Mouse (Mus musculus): Measurements from ENCODE around the gene Slc16a12. TPM values are rescaled to one million over a fixed set of nuclear protein-coding genes. Genes with fewer than 3 reads are reported as not detected.

Slc16a12 gene
- 2.1 and 2.3 TPM in 2 replicates for polyA plus RNA-seq (2015; fragmentation: Nextera tagmentation; extraction: Ambion mirVana)

DNA sequence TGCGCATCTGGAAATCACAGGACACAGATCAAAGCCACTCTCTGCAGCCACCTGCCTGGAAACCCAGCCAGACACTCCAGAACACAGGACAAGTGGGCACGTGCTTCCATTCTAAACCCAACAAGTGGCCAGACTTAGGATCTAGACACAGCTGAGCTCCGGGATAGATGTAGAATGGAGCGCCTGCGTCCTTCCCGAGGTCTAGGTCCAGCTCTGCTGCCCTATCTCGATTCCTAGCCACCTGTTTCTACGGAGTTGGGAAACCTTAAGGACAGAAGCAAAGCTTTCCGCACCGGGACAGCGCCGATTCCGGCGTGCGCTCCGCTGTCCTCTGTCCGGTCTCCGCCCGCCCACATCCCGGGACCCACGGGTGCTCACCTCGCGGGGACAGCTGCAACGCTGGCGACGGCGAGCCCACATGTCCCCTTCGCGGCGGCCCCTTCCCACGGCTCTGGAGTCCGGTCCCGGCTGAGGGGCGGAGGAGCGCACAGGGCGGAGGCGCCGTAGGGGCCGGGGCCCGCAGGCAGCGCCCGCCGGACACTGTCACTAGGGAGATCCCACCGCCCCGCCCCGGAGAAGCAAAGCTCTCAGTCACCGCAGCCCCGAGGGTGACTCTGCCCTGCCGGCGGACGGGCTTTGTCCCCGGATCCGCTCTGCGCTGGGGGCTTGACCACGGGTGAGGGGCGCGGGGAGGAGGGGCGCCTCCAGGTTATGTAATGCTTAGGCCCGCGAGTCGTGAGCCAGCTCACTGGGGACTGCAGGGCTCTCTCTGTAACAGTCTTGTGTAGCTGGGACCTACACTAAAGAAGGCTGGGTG, at the start of gene Slc16a12:
Gene Slc16a12, minus strand, starts transcription at position 602 of the 817 bp plus-strand sequence.
- Histone ChIP-seq H3K36me3 (no peaks in the 10 kb centered on the region), H3K4me1 (replicated peaks) (peaks cover 10% of the 10 kb centered on the region), H3K9ac (replicated peaks) (peak within 1 kb of the TSS; percentile 70), H3K4me3 (replicated peaks) (peak within 1 kb of the TSS; percentile 57), H3K9me3 (no peaks in the 10 kb centered on the region), H3K27ac (no peak within 1 kb of the TSS), H3K27me3 (peaks cover 32% of the 10 kb centered on the region), H3K4me2 (replicated peaks) (peak within 1 kb of the TSS; percentile 95)
- WGBS: under 1% methylated on average over 61 of the region's 61 CpGs
- ATAC-seq: peak; percentile 92

DNA sequence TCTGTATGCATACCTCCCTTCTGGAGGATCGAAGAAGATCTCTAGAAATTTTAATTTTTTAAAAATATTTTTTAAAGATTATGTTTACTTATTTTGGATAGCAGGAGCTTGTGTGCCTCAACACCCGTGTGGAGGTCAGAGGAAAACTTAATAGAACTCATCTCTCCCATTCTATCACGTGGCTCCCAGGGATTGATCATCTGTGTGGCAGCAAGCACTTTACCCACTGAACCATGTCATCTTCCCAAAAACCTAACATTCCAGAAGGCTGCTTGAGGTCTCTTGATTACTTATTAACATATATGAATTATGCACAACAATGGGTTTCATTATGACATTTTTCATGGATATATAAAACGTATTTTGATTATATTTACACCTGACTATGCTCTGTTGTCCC, 49.3 kb upstream of the Slc16a12 start:
- Histone ChIP-seq H3K9ac (replicated peaks) (no peak overlapping the region), H3K27me3 (no peaks in the 10 kb centered on the region), H3K27ac (no peak overlapping the region), H3K4me1 (replicated peaks) (peaks cover 8% of the 10 kb centered on the region; the same call in 1 of the 2 replicates), H3K4me2 (replicated peaks) (no peak overlapping the region), H3K9me3 (no peaks in the 10 kb centered on the region), H3K4me3 (replicated peaks) (no peak overlapping the region), H3K36me3 (no peaks in the 10 kb centered on the region)
- ATAC-seq: no peak
- 81% methylated on average over 4 of the region's 4 CpGs for WGBS

- ATAC-seq: no peak
- Histone ChIP-seq H3K4me3 (replicated peaks) (no peak overlapping the region), H3K4me1 (replicated peaks) (no peaks in the 10 kb centered on the region), H3K4me2 (replicated peaks) (no peak overlapping the region), H3K27me3 (no peaks in the 10 kb centered on the region), H3K9ac (replicated peaks) (no peak overlapping the region), H3K9me3 (no peaks in the 10 kb centered on the region), H3K27ac (no peak overlapping the region), H3K36me3 (no peaks in the 10 kb centered on the region)
- WGBS: 91% methylated on average over 2 of the region's 2 CpGs
Observed at GRCm38 (mm10) chr19:34782491-34782890, 35.4 kb upstream of the Slc16a12 start.

DNA sequence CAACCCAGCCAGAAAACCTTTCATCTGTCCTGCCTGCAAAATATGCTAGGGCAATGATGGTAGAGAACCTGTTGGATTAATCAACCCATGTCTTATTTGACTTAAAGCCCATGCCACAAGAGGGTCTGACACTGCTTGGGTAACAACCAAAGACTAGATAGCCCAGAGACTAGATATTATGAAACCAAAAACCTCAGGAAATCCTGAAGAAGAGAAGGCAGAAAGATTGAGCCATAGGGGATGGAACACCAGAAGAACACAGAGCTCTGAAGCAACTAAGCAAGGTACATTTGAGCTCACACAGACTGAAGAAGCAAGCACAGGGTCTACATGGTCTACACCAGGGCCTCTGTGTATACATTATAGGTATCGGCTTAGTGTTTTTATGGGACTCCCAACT, 31.9 kb upstream of the Slc16a12 start:
- Histone ChIP-seq H3K27me3 (no peaks in the 10 kb centered on the region), H3K9ac (replicated peaks) (no peak overlapping the region), H3K4me3 (replicated peaks) (no peak overlapping the region), H3K36me3 (no peaks in the 10 kb centered on the region), H3K4me2 (replicated peaks) (no peak overlapping the region), H3K27ac (no peak overlapping the region), H3K4me1 (replicated peaks) (no peaks in the 10 kb centered on the region), H3K9me3 (no peaks in the 10 kb centered on the region)
- 94% methylated on average over 1 of the region's 1 CpGs for WGBS
- no peak for ATAC-seq

DNA sequence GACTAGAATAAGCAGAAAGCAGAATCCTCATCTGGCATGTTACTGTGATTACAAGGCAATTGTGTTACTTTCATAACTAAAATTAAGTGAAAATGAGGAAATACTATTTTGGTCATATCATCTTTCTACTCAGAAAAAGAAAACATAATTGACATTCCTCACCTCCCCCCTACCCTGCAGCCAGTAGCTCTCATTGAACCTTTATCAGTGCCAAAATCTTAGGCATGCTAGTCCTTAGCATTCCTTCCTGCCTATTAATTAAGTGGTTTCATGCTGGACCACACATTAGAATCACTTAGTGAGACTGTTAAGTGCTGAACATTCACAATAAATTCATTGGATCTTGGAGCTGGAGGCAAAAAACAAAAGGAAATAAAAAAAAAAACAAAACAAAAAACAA, 31.0 kb upstream of the Slc16a12 start:
- Histone ChIP-seq H3K27me3 (no peaks in the 10 kb centered on the region), H3K4me1 (replicated peaks) (no peaks in the 10 kb centered on the region), H3K27ac (no peak overlapping the region), H3K9me3 (no peaks in the 10 kb centered on the region), H3K4me2 (replicated peaks) (no peak overlapping the region), H3K36me3 (no peaks in the 10 kb centered on the region), H3K9ac (replicated peaks) (no peak overlapping the region), H3K4me3 (replicated peaks) (no peak overlapping the region)
- no peak for ATAC-seq

GRCm38 (mm10) chr19:34772775-34773174, 25.7 kb upstream of the Slc16a12 start:
- H3K27me3 ChIP-seq: no peaks in the 10 kb centered on the region
- no peak overlapping the region for H3K4me3 ChIP-seq (replicated peaks)
- 27% methylated on average over 6 of the region's 6 CpGs for WGBS
- no peak overlapping the region for H3K9ac ChIP-seq (replicated peaks)
- no peak for ATAC-seq
- H3K27ac ChIP-seq: no peak overlapping the region
- H3K36me3 ChIP-seq: no peaks in the 10 kb centered on the region
- no peaks in the 10 kb centered on the region for H3K4me1 ChIP-seq (replicated peaks)
- no peak overlapping the region for H3K4me2 ChIP-seq (replicated peaks)
- no peaks in the 10 kb centered on the region for H3K9me3 ChIP-seq

- no peak for ATAC-seq
- Histone ChIP-seq H3K4me3 (replicated peaks) (no peak overlapping the region), H3K36me3 (no peaks in the 10 kb centered on the region), H3K4me1 (replicated peaks) (no peaks in the 10 kb centered on the region), H3K27ac (no peak overlapping the region), H3K9me3 (no peaks in the 10 kb centered on the region), H3K4me2 (replicated peaks) (no peak overlapping the region), H3K9ac (replicated peaks) (no peak overlapping the region), H3K27me3 (no peaks in the 10 kb centered on the region)
- 91% methylated on average over 6 of the region's 6 CpGs for WGBS
Observed at GRCm38 (mm10) chr19:34770764-34771163, 23.7 kb upstream of the Slc16a12 start.

DNA sequence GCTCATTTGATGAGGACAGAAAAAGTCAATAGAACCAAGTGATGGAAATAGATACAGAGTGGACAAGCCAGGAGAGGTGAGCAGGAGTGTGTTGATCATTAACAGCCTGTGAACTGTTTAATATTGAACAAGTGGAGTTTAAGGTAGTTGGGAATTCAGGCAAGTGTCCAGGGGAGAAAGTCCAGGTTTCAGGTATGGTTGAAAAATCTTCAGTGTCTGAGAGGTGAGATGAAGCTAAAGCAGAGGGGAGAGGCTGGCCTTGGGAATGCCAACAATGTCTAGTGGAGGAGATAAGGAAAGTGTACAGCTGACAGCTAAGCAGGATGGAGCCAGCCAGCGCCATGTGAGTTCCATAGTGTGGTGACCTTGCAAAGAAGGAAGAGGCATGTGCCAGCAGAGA, 11.7 kb upstream of the Slc16a12 start:
- no peaks in the 10 kb centered on the region for H3K36me3 ChIP-seq
- no peak for ATAC-seq

DNA sequence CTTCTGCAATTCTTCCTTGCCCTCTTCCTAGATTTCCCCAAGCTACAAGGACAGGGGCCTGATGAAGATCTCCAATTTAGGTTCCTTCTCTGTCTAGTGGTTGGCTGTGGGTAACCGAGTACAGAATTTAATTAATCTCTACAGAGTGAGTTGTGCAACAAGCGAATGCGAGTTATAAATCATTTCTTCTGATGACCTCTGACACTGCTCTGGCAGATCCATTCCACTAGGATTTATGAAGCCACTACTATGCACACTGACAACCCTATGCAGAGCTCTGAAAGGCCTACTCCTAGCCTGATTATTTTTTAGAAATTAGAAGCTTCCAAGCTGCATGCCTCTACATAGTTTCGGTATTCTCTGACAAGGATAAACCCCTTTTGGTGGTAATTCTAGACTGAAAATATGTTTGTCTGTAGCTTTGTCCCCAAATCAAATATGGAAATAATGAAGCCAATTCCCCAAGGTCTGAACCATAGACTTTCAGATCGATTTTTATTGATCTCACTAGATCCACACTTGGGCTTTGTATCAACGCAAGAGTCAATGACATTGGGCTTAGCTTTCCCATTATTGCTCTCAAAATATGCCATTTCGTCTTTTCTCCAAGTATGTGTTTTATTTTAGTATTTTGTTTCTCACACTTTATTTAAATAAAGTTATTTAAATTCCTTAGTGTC, 9.6 kb upstream of the Slc16a12 start:
- Histone ChIP-seq H3K9me3 (no peaks in the 10 kb centered on the region), H3K27ac (no peak overlapping the region), H3K4me2 (replicated peaks) (no peak overlapping the region), H3K27me3 (no peaks in the 10 kb centered on the region), H3K9ac (replicated peaks) (no peak overlapping the region), H3K36me3 (no peaks in the 10 kb centered on the region), H3K4me3 (replicated peaks) (no peak overlapping the region), H3K4me1 (replicated peaks) (no peaks in the 10 kb centered on the region)
- WGBS: 89% methylated on average over 7 of the region's 7 CpGs
- ATAC-seq: no peak

More for the DNA sequence above, 11.7 kb upstream of the Slc16a12 start:
- no peak overlapping the region for H3K4me3 ChIP-seq (replicated peaks)
- no peaks in the 10 kb centered on the region for H3K27me3 ChIP-seq
- H3K9me3 ChIP-seq: no peaks in the 10 kb centered on the region
- no peak overlapping the region for H3K9ac ChIP-seq (replicated peaks)
- no peak overlapping the region for H3K4me2 ChIP-seq (replicated peaks)
- 88% methylated on average over 1 of the region's 1 CpGs for WGBS
- no peak overlapping the region for H3K27ac ChIP-seq
- H3K4me1 ChIP-seq (replicated peaks): no peaks in the 10 kb centered on the region

GRCm38 (mm10) chr19:34755680-34756079, 8.6 kb upstream of the Slc16a12 start:
- WGBS: 97% methylated on average over 1 of the region's 1 CpGs

DNA sequence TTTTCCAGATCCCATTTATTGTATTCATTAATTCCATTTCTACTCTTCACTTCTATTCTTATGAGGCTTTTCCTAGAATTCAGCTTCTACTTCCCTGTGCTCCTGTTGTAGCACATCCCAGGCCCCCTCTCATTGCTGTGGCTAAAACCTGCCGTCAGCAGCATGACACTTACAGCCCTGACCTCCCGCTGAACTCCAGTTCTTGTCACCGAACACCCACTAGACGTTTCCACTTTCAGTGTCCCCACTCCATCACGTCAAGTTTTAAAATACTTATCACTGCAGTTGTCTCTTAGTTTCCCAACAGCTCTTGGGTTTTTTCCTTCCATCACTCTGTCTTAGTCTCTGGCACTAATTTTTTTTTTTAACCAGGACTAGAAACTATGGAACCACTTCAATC, 6.2 kb upstream of the Slc16a12 start:
- ATAC-seq: no peak
- Histone ChIP-seq H3K4me3 (replicated peaks) (no peak overlapping the region), H3K4me1 (replicated peaks) (no peaks in the 10 kb centered on the region), H3K27me3 (no peaks in the 10 kb centered on the region), H3K9ac (replicated peaks) (no peak overlapping the region), H3K4me2 (replicated peaks) (no peak overlapping the region), H3K36me3 (no peaks in the 10 kb centered on the region), H3K27ac (no peak overlapping the region), H3K9me3 (no peaks in the 10 kb centered on the region)
- 87% methylated on average over 5 of the region's 5 CpGs for WGBS

More at GRCm38 (mm10) chr19:34755680-34756079, 8.6 kb upstream of the Slc16a12 start:
- no peaks in the 10 kb centered on the region for H3K9me3 ChIP-seq
- no peak for ATAC-seq
- no peaks in the 10 kb centered on the region for H3K4me1 ChIP-seq (replicated peaks)
- H3K4me2 ChIP-seq (replicated peaks): no peak overlapping the region
- H3K27ac ChIP-seq: no peak overlapping the region
- no peaks in the 10 kb centered on the region for H3K27me3 ChIP-seq
- H3K9ac ChIP-seq (replicated peaks): no peak overlapping the region
- no peaks in the 10 kb centered on the region for H3K36me3 ChIP-seq
- H3K4me3 ChIP-seq (replicated peaks): no peak overlapping the region

DNA sequence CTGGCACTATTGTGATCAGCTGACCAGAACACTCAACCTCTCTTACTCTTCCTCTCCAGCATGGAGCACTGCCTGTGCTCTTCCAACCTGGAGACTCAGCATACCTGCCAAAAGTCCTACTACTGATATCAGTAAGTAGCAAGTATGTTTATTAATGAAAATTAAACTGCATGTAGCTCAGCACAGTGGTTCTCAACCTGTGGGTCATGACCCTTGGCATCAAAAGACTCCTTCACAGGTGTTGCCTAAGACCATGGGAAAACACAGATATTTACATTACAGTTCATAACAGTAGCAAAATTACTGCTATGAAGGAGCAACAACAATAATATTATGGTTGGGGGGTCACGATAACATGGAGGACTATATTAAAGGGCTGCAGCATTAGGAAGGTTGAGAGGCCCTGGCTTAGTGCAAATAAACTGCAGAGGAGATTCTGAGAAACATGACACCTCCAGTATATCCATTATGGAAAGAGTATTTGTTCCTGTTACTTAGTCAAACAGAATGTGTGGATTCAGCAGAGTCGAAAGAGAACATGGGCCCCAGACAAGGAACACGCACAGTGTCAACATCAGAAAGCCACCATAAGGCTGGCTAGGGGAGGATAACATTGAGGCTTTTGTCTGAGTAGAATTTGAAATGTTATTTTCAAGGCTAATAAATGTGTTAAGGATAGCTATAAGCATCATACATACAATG, 5.5 kb upstream of the Slc16a12 start:
- no peaks in the 10 kb centered on the region for H3K4me1 ChIP-seq (replicated peaks)
- WGBS: 87% methylated on average over 3 of the region's 3 CpGs
- no peaks in the 10 kb centered on the region for H3K36me3 ChIP-seq

More for the DNA sequence above, 5.5 kb upstream of the Slc16a12 start:
- Histone ChIP-seq H3K27me3 (peaks cover 5% of the 10 kb centered on the region; the same call in 1 of the 2 replicates), H3K27ac (no peak overlapping the region), H3K4me2 (replicated peaks) (no peak overlapping the region), H3K4me3 (replicated peaks) (no peak overlapping the region), H3K9ac (replicated peaks) (no peak overlapping the region), H3K9me3 (no peaks in the 10 kb centered on the region)
- ATAC-seq: no peak

Measured in midbrain, embryonic 13.5 days (tissue).